Mouse (Mus musculus) G1E (cell line): Measurements from ENCODE around the gene Tex22.

Experiments
- CTCF ChIP-seq: IDR thresholded peaks from 2 replicates; pipeline ENCODE4 v1.5.1; 2012; ENCODE audit warnings: low read depth, low read length, inconsistent platforms, mixed read lengths
- GATA1 ChIP-seq: IDR thresholded peaks from 2 replicates; pipeline ENCODE4 v1.6.1; 2012; ENCODE audit warnings: borderline replicate concordance, low read length, inconsistent platforms, mixed read lengths
- TAL1 ChIP-seq: conservative IDR thresholded peaks from 2 replicates; pipeline ENCODE4 v1.6.1; 2012; ENCODE audit warnings: low read depth, low read length, inconsistent platforms, mixed read lengths

DNA sequence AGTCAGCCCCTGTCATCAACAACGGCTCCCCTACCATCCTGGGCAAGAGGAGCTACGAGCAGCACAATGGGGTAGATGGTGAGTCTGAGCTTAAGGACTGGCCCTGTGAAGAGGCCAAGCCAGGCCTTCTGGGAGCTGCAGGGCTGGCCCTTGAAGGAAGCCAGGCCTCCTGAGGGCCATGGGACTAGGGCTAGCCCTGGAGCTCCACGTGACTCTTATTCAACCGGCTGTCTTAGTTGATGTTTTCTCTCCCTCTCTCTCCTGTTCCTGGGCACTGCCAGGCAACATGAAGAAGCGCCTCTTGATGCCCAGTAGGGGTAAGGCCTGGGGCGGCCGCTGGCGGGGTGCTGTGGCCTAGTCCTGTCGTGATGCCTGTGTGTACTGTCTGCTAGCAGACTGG, 59.0 kb downstream of the Tex22 start:
- TF ChIP-seq CTCF (no peak), GATA1 (no peak), TAL1 (no peak)
